Mouse (Mus musculus): ENCODE results near the gene Mdga2. TPM values are rescaled to one million over a fixed set of nuclear protein-coding genes. Genes with fewer than 3 reads are reported as not detected.

The Mdga2 gene
- total RNA-seq, 1 experiment = not detected

GRCm38 (mm10) chr12:66591617-66592230, 630.6 kb downstream of the Mdga2 start:
- H3K4me1 ChIP-seq (ENCODE audit: control insufficient read depth in 2 of 2, insufficient read depth in 2 of 2, low read length in 2 of 2, poor library complexity in 1 of 2) = peaks cover 0 to 5% of the 10 kb centered on the region in 2 experiments

DNA sequence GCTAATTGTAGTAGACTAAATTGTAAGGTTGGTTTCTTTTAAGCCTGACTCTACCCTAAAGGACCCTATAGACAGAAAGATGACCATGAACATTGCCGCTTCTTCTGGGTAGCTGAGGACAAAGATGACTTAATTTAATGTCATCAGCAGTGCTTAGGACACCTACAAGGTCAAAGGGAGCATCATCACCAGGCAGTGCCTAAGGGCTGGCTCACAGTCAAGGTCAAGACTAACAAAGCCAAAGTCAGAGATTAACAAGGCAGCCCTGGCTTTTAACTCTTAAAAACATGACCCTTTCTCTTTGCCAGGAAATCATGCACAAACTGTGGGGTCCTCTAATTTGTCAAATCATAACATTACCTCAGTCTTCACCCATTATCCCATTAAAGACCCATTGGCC, 657.0 kb downstream of the Mdga2 start:
- no peak overlapping the region for H3K4me3 ChIP-seq (ENCODE audit: insufficient read depth in 1 of 2, low read depth in 1 of 2, low read length in 2 of 2, poor library complexity in 1 of 2, severe bottlenecking in 1 of 2)
- H3K9me3 ChIP-seq (ENCODE audit: control insufficient read depth, insufficient read depth, low read depth, low read length) = no peaks in the 10 kb centered on the region
- H3K36me3 ChIP-seq (ENCODE audit: control insufficient read depth, insufficient read depth, low read length, poor library complexity, severe bottlenecking) = no peaks in the 10 kb centered on the region
- DNase-seq (ENCODE audit: low read depth, low spot score) = no peak
- no peaks in the 10 kb centered on the region for H3K4me1 ChIP-seq (ENCODE audit: control insufficient read depth in 2 of 2, insufficient read depth in 2 of 2, low read length in 2 of 2, poor library complexity in 1 of 2)
- no peak for TF ChIP-seq HCFC1 (IDR thresholded peaks at IDR 0.05; ENCODE audit: borderline replicate concordance, insufficient read depth, low read length)
- no peak overlapping the region for H3K9ac ChIP-seq (ENCODE audit: insufficient read depth, low read depth, low read length, poor library complexity, severe bottlenecking)
- H3K27ac ChIP-seq (ENCODE audit: insufficient read depth, low read depth, low read length, poor library complexity, severe bottlenecking) = no peak overlapping the region
- in situ Hi-C loops (cut with MboI; ENCODE audit: low sequenced_read_pairs in 2 of 2, unreplicated experiment in 2 of 2) = no loop called here

More at GRCm38 (mm10) chr12:66591617-66592230, 630.6 kb downstream of the Mdga2 start:
- H3K4me3 ChIP-seq (ENCODE audit: insufficient read depth in 1 of 2, low read depth in 1 of 2, low read length in 2 of 2, poor library complexity in 1 of 2, severe bottlenecking in 1 of 2) = no peak overlapping the region
- no peaks in the 10 kb centered on the region for H3K9me3 ChIP-seq (ENCODE audit: control insufficient read depth, insufficient read depth, low read depth, low read length)
- no peak overlapping the region for H3K27ac ChIP-seq (ENCODE audit: insufficient read depth, low read depth, low read length, poor library complexity, severe bottlenecking)
- no peak for TF ChIP-seq ZNF384 (IDR thresholded peaks at IDR 0.05; ENCODE audit: low read depth, low read length)
- no peak for TF ChIP-seq ZC3H11A (IDR thresholded peaks at IDR 0.05; ENCODE audit: borderline replicate concordance, low read depth, low read length)
- no peak for TF ChIP-seq CHD2 (IDR thresholded peaks at IDR 0.05; ENCODE audit: low read depth, low read length)
- TF ChIP-seq HCFC1 (IDR thresholded peaks at IDR 0.05; ENCODE audit: borderline replicate concordance, insufficient read depth, low read length) = no peak
- TF ChIP-seq MAFK (IDR thresholded peaks at IDR 0.05; ENCODE audit: insufficient read depth, low read depth, low read length) = no peak
- peak; percentile 34 for DNase-seq (ENCODE audit: low read depth, low spot score)
- H3K36me3 ChIP-seq (ENCODE audit: control insufficient read depth, insufficient read depth, low read length, poor library complexity, severe bottlenecking) = no peaks in the 10 kb centered on the region
- no peak overlapping the region for H3K9ac ChIP-seq (ENCODE audit: insufficient read depth, low read depth, low read length, poor library complexity, severe bottlenecking)
- in situ Hi-C loops (cut with MboI; ENCODE audit: low sequenced_read_pairs in 2 of 2, unreplicated experiment in 2 of 2) = no loop called here

- Histone ChIP-seq H3K27ac (ENCODE audit: insufficient read depth, low read depth, low read length, poor library complexity, severe bottlenecking) (no peak overlapping the region), H3K4me1 (ENCODE audit: control insufficient read depth in 2 of 2, insufficient read depth in 2 of 2, low read length in 2 of 2, poor library complexity in 1 of 2) (no peaks in the 10 kb centered on the region), H3K9ac (ENCODE audit: insufficient read depth, low read depth, low read length, poor library complexity, severe bottlenecking) (no peak overlapping the region), H3K36me3 (ENCODE audit: control insufficient read depth, insufficient read depth, low read length, poor library complexity, severe bottlenecking) (no peaks in the 10 kb centered on the region), H3K9me3 (ENCODE audit: control insufficient read depth, insufficient read depth, low read depth, low read length) (no peaks in the 10 kb centered on the region), H3K4me3 (ENCODE audit: insufficient read depth in 1 of 2, low read depth in 1 of 2, low read length in 2 of 2, poor library complexity in 1 of 2, severe bottlenecking in 1 of 2) (no peak overlapping the region)
- no peak for TF ChIP-seq CHD2 (IDR thresholded peaks at IDR 0.05; ENCODE audit: low read depth, low read length)
- TF ChIP-seq MAFK (IDR thresholded peaks at IDR 0.05; ENCODE audit: insufficient read depth, low read depth, low read length) = no peak
- no peak for TF ChIP-seq ZC3H11A (IDR thresholded peaks at IDR 0.05; ENCODE audit: borderline replicate concordance, low read depth, low read length)
- no peak for TF ChIP-seq ZNF384 (IDR thresholded peaks at IDR 0.05; ENCODE audit: low read depth, low read length)
- no peak for TF ChIP-seq HCFC1 (IDR thresholded peaks at IDR 0.05; ENCODE audit: borderline replicate concordance, insufficient read depth, low read length)
- in situ Hi-C loops (cut with MboI; ENCODE audit: low sequenced_read_pairs in 2 of 2, unreplicated experiment in 2 of 2) = no loop called here
- DNase-seq (ENCODE audit: low read depth, low spot score) = no peak
Observed at GRCm38 (mm10) chr12:66556846-66557245, 665.5 kb downstream of the Mdga2 start.

- no peaks in the 10 kb centered on the region for H3K9me3 ChIP-seq (ENCODE audit: control insufficient read depth, insufficient read depth, low read depth, low read length)
- no peaks in the 10 kb centered on the region for H3K36me3 ChIP-seq (ENCODE audit: control insufficient read depth, insufficient read depth, low read length, poor library complexity, severe bottlenecking)
- no peaks in the 10 kb centered on the region for H3K4me1 ChIP-seq (ENCODE audit: control insufficient read depth in 2 of 2, insufficient read depth in 2 of 2, low read length in 2 of 2, poor library complexity in 1 of 2)
- no peak overlapping the region for H3K27ac ChIP-seq (ENCODE audit: insufficient read depth, low read depth, low read length, poor library complexity, severe bottlenecking)
- in situ Hi-C loops (cut with MboI; ENCODE audit: low sequenced_read_pairs in 2 of 2, unreplicated experiment in 2 of 2) = no loop called here
- H3K9ac ChIP-seq (ENCODE audit: insufficient read depth, low read depth, low read length, poor library complexity, severe bottlenecking) = no peak overlapping the region
- no peak overlapping the region for H3K4me3 ChIP-seq (ENCODE audit: insufficient read depth in 1 of 2, low read depth in 1 of 2, low read length in 2 of 2, poor library complexity in 1 of 2, severe bottlenecking in 1 of 2)
- DNase-seq (ENCODE audit: low read depth, low spot score) = no peak
- TF ChIP-seq MAFK (IDR thresholded peaks at IDR 0.05; ENCODE audit: insufficient read depth, low read depth, low read length) (no peak), CHD2 (IDR thresholded peaks at IDR 0.05; ENCODE audit: low read depth, low read length) (no peak)
Observed at GRCm38 (mm10) chr12:66556178-66556820, 666.0 kb downstream of the Mdga2 start.

DNA sequence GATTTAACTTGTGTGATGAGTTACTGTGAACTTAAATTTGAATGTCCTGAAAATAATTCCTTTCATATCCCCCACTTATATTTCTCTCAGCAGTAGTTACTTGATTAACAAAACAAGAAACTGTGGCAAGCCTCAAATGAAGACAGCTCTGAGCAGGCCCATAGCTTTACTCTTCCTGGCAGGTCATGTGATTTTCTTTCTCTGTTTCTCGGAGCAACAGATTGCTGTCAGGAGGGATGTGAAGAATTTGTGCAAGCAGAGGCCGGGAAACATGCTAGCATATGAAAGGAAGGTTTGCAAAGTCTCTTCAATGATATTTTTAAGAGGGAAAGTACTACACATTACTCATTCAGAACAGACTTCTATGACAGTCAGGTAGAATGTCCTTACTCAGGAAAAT, 697.4 kb downstream of the Mdga2 start:
- no peak overlapping the region for H3K27ac ChIP-seq (ENCODE audit: insufficient read depth, low read depth, low read length, poor library complexity, severe bottlenecking)
- no peak overlapping the region for H3K9ac ChIP-seq (ENCODE audit: insufficient read depth, low read depth, low read length, poor library complexity, severe bottlenecking)
- DNase-seq (ENCODE audit: low read depth, low spot score) = no peak
- no peak for TF ChIP-seq HCFC1 (IDR thresholded peaks at IDR 0.05; ENCODE audit: borderline replicate concordance, insufficient read depth, low read length)
- no peak for TF ChIP-seq CHD2 (IDR thresholded peaks at IDR 0.05; ENCODE audit: low read depth, low read length)
- no peak for TF ChIP-seq ZC3H11A (IDR thresholded peaks at IDR 0.05; ENCODE audit: borderline replicate concordance, low read depth, low read length)
- no peak for TF ChIP-seq ZNF384 (IDR thresholded peaks at IDR 0.05; ENCODE audit: low read depth, low read length)
- TF ChIP-seq MAFK (IDR thresholded peaks at IDR 0.05; ENCODE audit: insufficient read depth, low read depth, low read length) = no peak
- H3K9me3 ChIP-seq (ENCODE audit: control insufficient read depth, insufficient read depth, low read depth, low read length) = no peaks in the 10 kb centered on the region
- H3K4me1 ChIP-seq (ENCODE audit: control insufficient read depth in 2 of 2, insufficient read depth in 2 of 2, low read length in 2 of 2, poor library complexity in 1 of 2) = no peaks in the 10 kb centered on the region
- in situ Hi-C loops (cut with MboI; ENCODE audit: low sequenced_read_pairs in 2 of 2, unreplicated experiment in 2 of 2) = no loop called here
- no peak overlapping the region for H3K4me3 ChIP-seq (ENCODE audit: insufficient read depth in 1 of 2, low read depth in 1 of 2, low read length in 2 of 2, poor library complexity in 1 of 2, severe bottlenecking in 1 of 2)
- H3K36me3 ChIP-seq (ENCODE audit: control insufficient read depth, insufficient read depth, low read length, poor library complexity, severe bottlenecking) = no peaks in the 10 kb centered on the region

All from ES-E14 (cell line).